Mouse (Mus musculus) cerebellum, adult 2 months (tissue): ENCODE measurements around the gene Nell2.

Experiments
- CTCF ChIP-seq: fragments of 200-500 bp; IDR thresholded peaks from 2 replicates; pipeline ENCODE4 v1.5.1; 2011; ENCODE audit warnings: low read depth, mild to moderate bottlenecking, control low read depth, low read length, moderate library complexity, borderline replicate concordance; ENCODE audit not compliant: insufficient read depth
- POLR2A ChIP-seq: fragments of 200-500 bp; IDR thresholded peaks from 2 replicates; pipeline ENCODE4 v1.6.1; 2011; ENCODE audit warnings: low read length, control low read depth, borderline replicate concordance; ENCODE audit not compliant: insufficient read depth

- TF ChIP-seq CTCF (no peak), POLR2A (no peak)
Measured at GRCm38 (mm10) chr15:95042437-95042836, 485.9 kb downstream of the Nell2 start.
